Mouse (Mus musculus): Measurements from ENCODE around the gene Lrrc42.

Lrrc42 gene

DNA sequence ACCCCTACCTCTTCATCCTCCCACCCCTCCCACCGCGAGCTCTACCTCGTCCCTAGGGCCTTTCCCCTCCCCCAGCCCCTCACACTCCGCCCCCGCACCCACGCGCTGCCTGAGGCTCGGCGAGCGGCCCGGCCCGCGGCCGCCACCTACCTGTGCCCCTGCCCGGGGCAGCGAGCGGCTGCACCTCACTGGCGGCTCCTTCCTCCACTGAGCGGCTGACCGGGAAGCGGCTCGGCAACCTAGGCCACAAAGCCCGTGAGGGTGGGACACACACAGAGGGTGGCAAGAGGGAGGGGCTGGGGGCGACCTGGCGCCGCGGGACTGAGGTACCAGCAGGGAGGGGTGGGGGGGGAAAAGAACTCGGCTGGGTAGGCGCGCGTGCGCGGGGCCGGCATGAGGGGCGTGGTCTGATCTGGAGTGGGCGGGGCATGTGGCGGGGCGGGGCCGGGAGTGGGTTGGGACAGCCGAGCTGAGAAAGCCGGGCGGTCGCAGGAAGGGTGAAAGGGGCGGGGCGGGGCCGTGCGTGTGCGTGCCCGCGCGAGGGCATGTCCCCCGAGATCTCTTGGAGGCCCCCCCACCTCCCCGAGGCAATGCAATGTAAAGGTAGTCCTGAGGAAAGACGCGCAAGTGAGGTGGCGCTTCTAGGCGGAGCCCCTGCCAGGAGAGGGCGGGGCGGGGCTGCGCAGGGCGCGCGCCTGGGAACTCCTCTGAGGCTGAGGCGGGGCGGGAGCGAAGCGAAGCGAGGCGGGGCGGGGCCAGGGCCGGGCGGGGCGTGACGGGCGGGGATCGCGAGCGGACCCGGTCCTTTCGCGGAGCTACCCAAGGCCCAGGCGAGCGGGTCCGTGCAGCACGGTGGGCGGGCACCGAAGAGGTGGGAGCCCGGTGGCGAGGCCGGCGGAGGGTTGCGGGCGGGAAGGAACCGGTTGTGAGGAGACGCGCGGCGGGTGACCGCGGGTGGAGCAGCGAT is at the start of gene Lrrc42, which contains the start of gene Hspb11:
Lrrc42 (minus strand) TSS at position 408 of the 967 bp plus-strand sequence.
Hspb11 (plus strand) TSS at position 469 of the 967 bp plus-strand sequence.
- peak; percentile 97 for DNase-seq (ENCODE audit: extremely low read depth, insufficient read length, low spot score)

DNA sequence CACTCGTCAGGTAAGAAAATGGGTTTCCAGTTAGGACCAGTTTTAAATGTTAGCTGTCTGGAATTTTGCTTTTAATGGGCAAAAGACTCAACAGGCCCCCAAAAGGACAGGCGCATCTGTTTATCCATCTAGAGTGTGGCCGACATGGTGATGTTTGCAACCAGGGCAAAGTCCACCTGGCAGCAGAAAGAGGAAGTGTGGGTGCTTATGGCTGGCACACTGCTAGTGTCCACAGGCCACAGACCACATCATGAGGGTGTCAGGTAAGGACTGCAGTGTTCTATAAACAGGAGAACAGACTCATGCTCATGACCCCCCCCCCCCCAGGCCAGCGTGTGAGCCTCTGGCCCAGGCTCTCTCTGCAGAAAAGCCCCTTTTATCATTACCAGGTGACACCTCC is 49.5 kb upstream of the Lrrc42 start:
- DNase-seq (ENCODE audit: extremely low read depth, insufficient read length, low spot score), result no peak

- DNase-seq (ENCODE audit: extremely low read depth, insufficient read length, low spot score), result no peak
Measured at GRCm38 (mm10) chr4:107302221-107302620, 48.9 kb upstream of the Lrrc42 start.

DNA sequence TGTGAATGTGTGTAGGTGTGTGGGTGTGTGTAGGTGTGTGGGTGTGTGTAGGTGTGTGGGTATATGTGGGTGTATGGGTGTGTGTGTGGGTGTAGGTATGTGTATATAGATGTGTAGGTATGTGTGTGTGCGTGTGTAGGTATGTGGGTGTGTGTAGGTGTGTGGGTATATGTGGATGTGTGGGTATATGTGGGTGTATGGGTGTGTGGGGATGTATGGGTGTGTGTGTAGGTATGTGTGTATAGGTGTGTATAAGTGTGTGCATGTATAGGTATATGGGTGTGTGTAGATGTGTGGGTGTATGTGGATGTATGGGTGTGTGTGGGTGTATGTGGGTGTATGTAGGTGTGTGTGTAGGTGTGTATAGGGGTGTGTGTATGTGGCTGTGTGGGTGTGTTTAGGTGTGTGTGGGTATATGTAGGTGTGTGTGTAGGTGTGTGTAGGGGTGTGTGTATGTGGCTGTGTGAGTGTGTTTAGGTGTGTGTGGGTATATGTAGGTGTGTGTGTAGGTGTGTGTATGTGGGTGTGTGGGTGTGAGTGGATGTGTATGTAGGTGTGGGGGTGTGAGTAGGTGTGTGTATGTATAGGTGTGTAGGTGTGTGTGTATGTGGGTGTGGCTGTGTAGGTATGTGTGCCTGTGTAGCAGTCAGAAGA is 47.7 kb upstream of the Lrrc42 start:
- no peak for DNase-seq (ENCODE audit: extremely low read depth, insufficient read length, low spot score)

GRCm38 (mm10) chr4:107300371-107300770 is 47.0 kb upstream of the Lrrc42 start:
- DNase-seq (ENCODE audit: extremely low read depth, insufficient read length, low spot score), result peak; percentile 43

GRCm38 (mm10) chr4:107299779-107300340 is 46.5 kb upstream of the Lrrc42 start:
- no peak for DNase-seq (ENCODE audit: extremely low read depth, insufficient read length, low spot score)

DNA sequence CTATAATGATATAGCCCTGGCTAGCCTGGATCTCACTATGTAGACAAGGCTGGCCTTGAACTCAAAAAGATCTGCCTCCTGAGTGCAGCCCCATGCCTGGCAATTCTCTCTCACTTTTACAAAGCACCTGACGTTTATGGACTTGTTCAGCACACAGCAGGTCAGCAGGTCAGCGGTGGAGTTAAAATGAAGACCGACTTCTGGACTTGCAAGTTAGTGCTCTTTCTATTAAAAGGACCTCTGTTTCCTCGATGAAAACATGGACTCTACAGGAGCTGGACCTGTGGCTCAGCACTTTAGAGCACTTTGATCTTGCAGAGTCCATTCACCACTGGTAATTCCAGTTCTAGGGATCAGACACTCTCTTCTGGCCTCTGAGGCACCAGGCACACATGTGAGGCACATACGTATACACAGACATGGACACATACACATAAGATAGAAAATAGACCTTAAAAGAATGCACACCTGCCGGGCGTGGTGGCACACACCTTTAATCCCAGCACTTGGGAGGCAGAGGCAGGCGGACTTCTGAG is 44.8 kb upstream of the Lrrc42 start:
- no peak for DNase-seq (ENCODE audit: extremely low read depth, insufficient read length, low spot score)

GRCm38 (mm10) chr4:107292273-107292662 is 38.9 kb upstream of the Lrrc42 start:
- no peak for DNase-seq (ENCODE audit: extremely low read depth, insufficient read length, low spot score)

DNA sequence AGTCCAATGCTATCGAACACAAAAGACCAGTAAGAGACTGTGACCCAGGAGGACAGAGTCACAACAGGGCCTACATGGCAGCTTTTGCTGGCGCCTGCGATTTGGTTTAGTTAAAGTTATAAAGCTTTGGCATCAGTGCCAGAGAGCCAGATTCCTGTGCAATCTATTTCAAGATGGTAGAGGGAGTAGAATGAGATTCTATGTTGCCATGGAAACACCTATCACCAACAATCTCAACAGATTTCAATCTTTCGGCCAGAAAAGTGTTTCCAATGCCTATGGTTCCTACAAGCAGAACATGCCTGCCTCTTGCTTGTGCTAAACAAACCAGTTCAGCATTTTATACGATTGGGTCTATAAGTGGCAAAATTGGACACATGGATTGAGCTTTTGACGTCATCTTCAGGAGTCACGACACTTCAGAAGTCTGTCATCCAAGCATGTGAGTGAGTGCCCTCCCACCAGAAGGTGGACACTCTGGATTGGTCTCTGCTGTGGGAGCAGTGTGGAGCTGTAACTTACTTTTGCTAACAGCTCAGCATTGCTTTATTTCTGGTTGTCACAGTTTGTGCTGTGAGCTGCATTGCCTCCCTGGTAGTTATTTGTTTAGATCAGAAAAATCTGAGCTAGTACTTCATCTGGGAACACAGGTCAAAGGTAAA is 38.4 kb upstream of the Lrrc42 start:
- no peak for DNase-seq (ENCODE audit: extremely low read depth, insufficient read length, low spot score)

GRCm38 (mm10) chr4:107287517-107287916 is 34.2 kb upstream of the Lrrc42 start:
- DNase-seq (ENCODE audit: extremely low read depth, insufficient read length, low spot score), result no peak

GRCm38 (mm10) chr4:107286386-107286785 is 33.1 kb upstream of the Lrrc42 start:
- DNase-seq (ENCODE audit: extremely low read depth, insufficient read length, low spot score), result no peak

DNA sequence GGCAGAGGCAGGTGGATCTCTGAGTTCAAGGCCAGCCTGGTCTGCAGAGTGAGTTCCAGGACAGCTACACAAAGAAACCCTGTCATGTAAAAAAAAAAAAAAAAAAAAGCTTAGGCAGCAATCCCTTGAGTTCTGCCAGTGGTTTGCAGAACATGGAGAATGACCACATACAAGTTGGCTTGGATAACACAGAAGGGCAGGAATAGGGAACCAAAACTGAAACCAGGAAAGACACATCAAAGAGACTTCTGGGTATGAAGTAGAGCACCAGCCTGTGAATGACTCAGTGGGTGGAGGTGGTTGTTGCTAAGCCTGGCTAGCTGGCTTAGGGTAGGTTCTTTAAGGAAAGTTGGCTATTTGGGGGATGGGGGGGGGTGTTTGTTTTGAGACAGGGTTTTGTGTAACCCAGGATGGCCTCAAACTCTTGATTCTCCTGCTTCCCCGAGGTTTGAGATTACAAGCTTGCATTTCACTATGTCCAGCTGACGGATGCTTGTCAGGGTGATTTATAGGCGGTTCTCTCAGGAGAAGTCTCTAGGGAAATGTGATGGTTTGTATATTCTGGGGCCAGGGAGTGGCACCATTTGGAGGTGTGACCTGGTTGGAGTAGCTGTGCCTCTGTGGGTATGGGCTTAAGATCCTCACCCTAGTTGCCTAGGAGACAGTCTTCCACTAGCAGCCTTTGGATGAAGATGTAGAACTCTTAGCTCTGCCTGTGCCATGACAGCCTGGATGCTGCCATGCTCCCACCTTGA is 32.3 kb upstream of the Lrrc42 start:
- DNase-seq (ENCODE audit: extremely low read depth, insufficient read length, low spot score), result peak; percentile 70

DNA sequence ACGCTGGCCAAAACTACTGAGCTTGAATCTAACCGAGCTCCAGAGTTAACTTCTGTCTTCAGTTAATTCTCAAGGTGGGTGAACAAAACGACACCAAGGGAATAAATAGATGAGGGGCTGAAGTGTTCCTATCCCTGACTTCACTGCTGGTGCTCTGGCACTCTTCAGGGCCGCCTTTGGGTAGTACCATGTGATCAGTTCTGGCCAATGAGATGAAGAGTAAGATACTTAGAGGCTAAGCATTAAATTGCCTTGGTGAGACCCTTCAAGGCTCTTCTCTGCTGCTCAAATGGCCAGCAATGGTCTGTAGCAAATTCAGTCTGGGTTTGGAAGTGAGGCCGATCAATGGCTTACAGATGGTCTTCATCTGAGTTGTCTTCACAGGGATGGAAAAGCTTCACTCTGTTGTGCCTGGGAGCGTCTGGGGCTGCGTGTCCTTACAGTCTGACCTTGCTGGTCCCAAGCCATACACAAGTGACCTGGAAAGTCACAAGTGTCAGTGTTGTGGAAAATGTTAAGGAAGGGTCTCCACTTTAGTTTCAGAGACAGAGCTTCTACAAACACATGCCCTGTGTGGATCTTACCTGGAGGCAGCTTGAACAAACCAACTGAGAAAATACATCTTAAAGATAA is 27.6 kb upstream of the Lrrc42 start:
- no peak for DNase-seq (ENCODE audit: extremely low read depth, insufficient read length, low spot score)

DNA sequence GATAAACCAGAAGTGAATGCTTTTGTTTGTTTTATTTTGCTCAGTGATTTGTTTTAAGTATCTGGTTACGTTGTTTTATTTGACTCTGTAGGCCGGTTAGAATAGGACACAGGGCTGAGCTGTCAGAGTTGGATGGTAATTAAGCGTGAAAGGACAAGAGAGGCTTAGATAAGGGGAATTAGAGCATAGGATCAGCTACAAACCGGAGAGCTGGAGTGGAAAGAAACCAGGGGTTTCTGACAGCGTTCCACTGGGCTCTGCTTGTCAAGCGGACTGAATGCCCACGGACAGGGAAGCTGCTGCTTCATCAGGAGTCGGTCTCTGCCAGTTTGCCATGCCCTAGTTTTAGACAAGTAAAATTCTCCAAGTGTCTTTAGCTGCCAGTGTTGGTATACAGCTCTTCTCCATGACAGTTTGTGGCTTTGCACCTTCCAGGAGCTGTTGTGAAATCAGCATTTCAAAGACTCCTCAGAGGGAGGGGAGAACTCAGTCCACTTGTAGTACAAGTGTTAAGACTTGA is 24.9 kb upstream of the Lrrc42 start:
- no peak for DNase-seq (ENCODE audit: extremely low read depth, insufficient read length, low spot score)

- no peak for DNase-seq (ENCODE audit: extremely low read depth, insufficient read length, low spot score)
Measured at GRCm38 (mm10) chr4:107274511-107274910, 21.2 kb upstream of the Lrrc42 start.

DNA sequence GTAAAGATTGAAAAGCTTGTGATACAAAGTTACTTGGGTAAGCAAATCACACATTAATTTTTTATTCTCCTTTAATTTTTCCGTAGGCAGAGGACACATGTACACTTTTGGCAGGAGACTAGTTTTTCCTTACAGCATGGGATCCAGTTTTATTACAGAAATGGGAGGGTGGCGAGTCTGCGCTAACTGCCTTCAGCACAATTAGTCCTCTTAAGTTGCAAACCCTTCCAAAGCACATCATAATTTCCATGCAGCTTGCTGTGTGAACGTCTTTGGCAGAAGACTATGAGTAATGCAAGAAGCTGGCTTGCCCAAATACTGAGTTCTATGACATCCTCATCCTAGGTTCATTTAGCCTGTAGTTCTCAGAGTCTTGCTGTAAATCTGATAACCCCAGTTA is 20.4 kb upstream of the Lrrc42 start:
- no peak for DNase-seq (ENCODE audit: extremely low read depth, insufficient read length, low spot score)

- DNase-seq (ENCODE audit: extremely low read depth, insufficient read length, low spot score), result no peak
Measured at GRCm38 (mm10) chr4:107260001-107260400, 6.7 kb upstream of the Lrrc42 start.

DNA sequence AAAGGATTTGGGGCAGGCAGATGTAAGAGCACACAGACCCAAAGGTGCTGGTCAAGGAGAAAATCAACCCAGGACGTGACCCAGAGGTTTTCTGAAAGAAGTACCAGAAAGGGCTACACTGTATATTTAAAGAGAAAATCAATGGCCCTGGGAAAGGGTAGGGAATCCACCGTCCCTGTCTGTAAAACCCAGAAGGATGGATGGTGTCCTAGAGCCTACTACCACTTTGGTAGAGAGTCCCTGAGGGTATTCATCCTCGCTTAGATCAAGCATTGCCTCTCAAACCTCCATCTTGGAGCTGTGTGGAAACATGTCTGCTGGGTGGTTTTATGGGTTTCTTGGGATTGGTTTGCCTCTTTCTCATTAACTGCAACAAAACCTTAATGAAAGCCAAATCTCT is 1.1 kb upstream of the Lrrc42 start:
- DNase-seq (ENCODE audit: extremely low read depth, insufficient read length, low spot score), result no peak

GRCm38 (mm10) chr4:107252522-107252921 is 810 bp downstream of the Lrrc42 start:
- DNase-seq (ENCODE audit: extremely low read depth, insufficient read length, low spot score), result no peak

Data from 3134 (cell line).